Mouse (Mus musculus) cortical plate, adult 2 months (tissue): Measurements from ENCODE around the gene Thbs3. TPM values are rescaled to one million over a fixed set of nuclear protein-coding genes. Genes with fewer than 3 reads are reported as not detected.
A peak's percentile ranks its signal among the peaks of the same experiment; 100 is the strongest.

ENCODE experiments used
- H3K27ac ChIP-seq: fragments of 200-500 bp; 2 replicates; pipeline ENCODE4 v1.5.1; 2012; ENCODE audit warnings: low read length, control low read depth, inconsistent platforms; ENCODE audit not compliant: insufficient read depth
- H3K4me1 ChIP-seq: fragments of 200-500 bp; 2 replicates; pipeline ENCODE4 v1.6.1; 2011; ENCODE audit warnings: low read length; ENCODE audit not compliant: control insufficient read depth, insufficient read depth
- H3K4me3 ChIP-seq: fragments of 200-500 bp; 2 replicates; pipeline ENCODE4 v1.5.1; 2011; ENCODE audit warnings: mild to moderate bottlenecking, low read length, control low read depth; ENCODE audit not compliant: insufficient read depth
- CTCF ChIP-seq: fragments of 200-500 bp; IDR thresholded peaks from 2 replicates; pipeline ENCODE4 v1.5.1; 2011; ENCODE audit warnings: mild to moderate bottlenecking, control low read depth, low read length; ENCODE audit not compliant: insufficient read depth; ENCODE audit errors: extremely low read depth
- POLR2A ChIP-seq: fragments of 200-500 bp; IDR thresholded peaks from 2 replicates; pipeline ENCODE4 v1.6.1; 2011; ENCODE audit warnings: mild to moderate bottlenecking, low read length, control low read depth; ENCODE audit not compliant: insufficient read depth; ENCODE audit errors: extremely low read depth
- polyA plus RNA-seq: library from polyadenylated mRNA; depleted of rRNA; stranded (reverse); fragments of >200 nt; gene quantifications from 2 replicates; pipeline ENCODE4 v1.2.3, GENCODE M21; 2012

Thbs3 gene
- polyA plus RNA-seq, 1 experiment = 68.9 TPM

- 0 out of 2 replicates have a peak, but pooled peaks have one; percentile 7 for TF ChIP-seq CTCF
- no peak for TF ChIP-seq POLR2A
- no peak overlapping the region for H3K27ac ChIP-seq
- H3K4me1 ChIP-seq = no peaks in the 10 kb centered on the region
- no peak overlapping the region for H3K4me3 ChIP-seq
These were observed 21.1 kb upstream of the Thbs3 start for GRCm38 (mm10) chr3:89193853-89194252.

DNA sequence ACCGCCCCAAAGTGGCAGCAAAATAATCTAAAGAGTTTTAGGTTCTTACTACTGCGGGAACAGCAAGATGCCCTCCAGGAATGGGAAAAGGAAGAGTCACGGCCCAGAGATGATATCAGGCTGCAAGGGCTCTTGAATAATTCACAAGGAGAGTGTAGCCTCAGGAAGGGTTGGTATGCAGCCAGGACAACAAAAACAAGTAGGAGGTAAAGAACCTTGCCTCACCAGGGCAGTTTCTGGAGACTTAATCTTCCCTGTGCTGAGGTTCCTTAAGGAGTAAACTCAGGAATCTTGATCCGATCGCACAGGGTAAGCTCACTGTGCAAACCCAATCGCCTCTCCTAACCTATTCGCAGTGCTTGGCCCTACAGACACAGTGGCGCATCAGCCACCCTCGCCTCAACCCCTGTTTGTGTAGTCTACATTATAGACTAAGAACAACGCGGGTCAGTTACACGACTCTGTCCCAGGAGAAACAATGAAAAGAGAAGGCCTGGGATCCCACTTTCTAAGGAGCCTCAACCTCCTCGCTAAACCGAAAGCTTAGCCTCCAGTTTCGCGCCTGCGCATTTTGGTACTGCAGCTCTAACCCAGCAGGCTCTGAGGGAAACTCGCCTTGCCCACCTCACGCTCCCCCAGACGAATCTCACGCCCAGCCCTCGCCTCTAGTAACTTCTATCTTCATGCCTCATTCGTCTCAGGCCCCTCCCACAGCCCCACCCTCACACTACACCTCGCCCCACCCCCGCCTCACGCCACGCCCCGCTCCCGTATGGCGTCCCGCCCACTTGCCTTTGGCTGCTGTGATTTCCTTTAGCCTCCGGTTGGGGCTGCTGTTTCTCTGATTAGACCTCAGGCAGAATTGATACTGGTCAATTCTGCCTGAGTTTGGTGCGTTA lies 18.8 kb upstream of the Thbs3 start:
- Histone ChIP-seq H3K27ac (no peak overlapping the region), H3K4me3 (peak overlapping the region; percentile 40), H3K4me1 (no peaks in the 10 kb centered on the region)
- TF ChIP-seq CTCF (peak; percentile 61), POLR2A (peak; percentile 84)

DNA sequence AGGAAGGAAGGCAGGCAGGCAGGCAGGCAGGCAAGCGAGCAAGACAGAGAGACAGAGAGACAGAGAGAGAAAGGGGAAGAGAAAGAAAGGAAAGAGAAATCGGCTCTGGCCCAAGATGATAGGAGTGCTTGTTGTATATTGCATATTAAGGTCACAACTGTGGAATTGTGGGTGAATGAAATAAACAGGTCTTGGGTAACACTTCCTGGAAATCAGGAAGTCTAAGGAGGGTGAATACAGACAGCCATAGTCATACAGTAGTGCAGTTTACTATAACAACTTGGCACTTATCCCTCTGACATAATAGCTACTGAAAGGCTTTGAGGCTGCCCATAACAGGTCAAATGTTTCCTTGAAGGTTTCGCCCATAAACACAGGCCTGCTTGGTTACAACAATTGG lies 15.1 kb upstream of the Thbs3 start:
- H3K4me3 ChIP-seq = no peak overlapping the region
- no peaks in the 10 kb centered on the region for H3K4me1 ChIP-seq
- no peak overlapping the region for H3K27ac ChIP-seq
- no peak for TF ChIP-seq CTCF

DNA sequence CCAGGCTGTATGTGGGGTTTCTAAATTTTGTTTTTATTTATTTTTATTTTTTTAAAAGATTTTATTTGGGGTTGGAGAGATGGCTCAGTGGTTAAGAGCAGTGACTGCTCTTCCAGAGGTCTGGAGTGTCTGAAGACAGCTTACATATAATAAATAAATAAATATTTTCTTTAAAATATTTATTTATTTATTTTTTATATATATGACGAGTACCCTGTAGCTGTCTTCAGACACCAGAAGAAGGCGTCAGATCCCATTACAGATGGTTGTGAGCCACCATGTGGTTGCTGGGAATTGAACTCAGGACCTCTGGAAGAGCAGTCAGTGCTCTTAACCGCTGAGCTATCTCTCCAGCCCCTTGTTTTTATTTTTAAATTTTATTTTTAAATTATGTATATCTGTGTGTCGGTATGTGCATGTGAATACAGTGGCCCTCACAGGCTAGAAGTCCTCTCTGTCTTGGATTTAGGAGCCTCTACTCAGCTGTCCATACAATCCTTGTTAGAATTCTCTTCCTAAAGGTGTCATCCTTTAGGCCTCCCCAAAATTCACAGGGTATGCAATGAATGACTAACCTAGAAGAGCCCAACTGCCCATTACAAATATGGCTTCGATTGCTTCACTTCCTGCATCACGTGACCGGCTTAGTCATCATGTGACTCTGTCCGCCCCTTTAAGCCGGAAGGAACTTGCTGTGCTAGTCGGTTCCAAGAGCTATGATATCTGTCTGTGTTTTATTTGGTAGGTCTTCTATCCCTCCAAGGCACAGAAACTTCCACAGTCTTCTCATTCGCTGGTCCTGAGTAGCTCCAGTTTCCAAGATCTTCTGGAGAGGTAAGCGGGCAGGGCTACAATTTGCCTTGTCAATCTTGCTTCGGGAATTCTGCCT lies 12.5 kb upstream of the Thbs3 start, which contains the start of gene Gba:
Gba (plus strand) TSS at position 676 of the 889 bp plus-strand sequence.
- H3K27ac ChIP-seq = no peak within 1 kb of the TSS
- no peaks in the 10 kb centered on the region for H3K4me1 ChIP-seq
- H3K4me3 ChIP-seq = peak within 1 kb of the TSS; percentile 44
- no peak for TF ChIP-seq CTCF
- TF ChIP-seq POLR2A = peak; percentile 64

- Histone ChIP-seq H3K27ac (no peak overlapping the region), H3K4me1 (no peaks in the 10 kb centered on the region), H3K4me3 (peak overlapping the region; percentile 44)
- no peak for TF ChIP-seq POLR2A
- no peak for TF ChIP-seq CTCF
These were observed 11.9 kb upstream of the Thbs3 start for GRCm38 (mm10) chr3:89203142-89203514.

GRCm38 (mm10) chr3:89206079-89206478 lies 8.9 kb upstream of the Thbs3 start:
- H3K4me1 ChIP-seq = no peaks in the 10 kb centered on the region
- no peak for TF ChIP-seq POLR2A
- TF ChIP-seq CTCF = no peak
- H3K4me3 ChIP-seq = no peak overlapping the region
- H3K27ac ChIP-seq = no peak overlapping the region

DNA sequence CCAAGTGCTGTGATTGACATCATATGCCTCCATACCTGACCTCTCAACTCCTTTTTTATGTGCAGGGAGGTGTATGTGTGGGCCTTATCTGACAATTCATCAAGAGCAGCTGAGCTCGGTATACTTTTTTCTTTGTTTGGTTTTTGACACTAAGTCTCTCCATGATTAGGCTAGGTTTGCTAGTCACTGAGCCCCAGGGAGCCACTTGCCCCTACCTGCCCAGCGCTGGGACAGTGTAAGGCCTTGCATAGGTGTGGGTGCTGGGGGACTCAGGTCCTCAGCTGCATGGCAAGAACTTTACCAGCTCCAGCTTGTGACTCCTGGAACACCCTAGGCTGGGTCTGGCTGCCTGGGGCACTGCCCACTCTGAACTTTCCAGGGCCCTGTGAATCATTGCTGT lies 8.3 kb upstream of the Thbs3 start:
- no peak overlapping the region for H3K4me3 ChIP-seq
- no peaks in the 10 kb centered on the region for H3K4me1 ChIP-seq
- TF ChIP-seq CTCF = no peak
- H3K27ac ChIP-seq = no peak overlapping the region

DNA sequence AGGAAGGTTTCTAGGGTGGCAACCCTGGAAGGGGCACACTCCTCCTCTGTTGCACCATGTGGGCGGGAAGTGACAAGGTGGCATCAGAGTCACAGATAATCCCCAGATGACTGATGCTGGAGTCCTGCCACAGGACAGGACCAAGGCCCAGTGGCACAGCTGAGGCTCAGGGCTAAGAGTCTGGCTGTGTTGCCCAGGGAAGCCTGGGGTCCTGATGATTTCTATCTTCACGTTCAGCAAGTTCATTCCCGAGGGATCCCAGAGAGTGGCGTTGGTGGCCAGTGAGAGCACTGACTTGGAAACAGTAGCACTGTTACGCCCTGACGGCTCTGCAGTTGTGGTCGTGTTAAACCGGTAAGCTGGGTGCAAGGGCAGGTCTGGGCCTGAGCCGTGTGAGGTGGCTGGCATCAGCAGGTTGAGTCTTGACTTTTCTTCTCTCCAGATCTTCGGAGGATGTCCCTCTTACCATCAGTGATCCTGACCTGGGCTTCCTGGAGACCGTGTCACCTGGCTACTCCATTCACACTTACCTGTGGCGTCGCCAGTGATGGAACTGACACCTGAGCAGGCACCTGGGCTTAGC lies 6.8 kb upstream of the Thbs3 start:
- no peak overlapping the region for H3K4me3 ChIP-seq
- no peak overlapping the region for H3K27ac ChIP-seq
- H3K4me1 ChIP-seq = 0 out of 2 replicates have a peak, but pooled peaks cover 2% of the 10 kb centered on the region
- TF ChIP-seq POLR2A (0 out of 2 replicates have a peak, but pooled peaks have one; percentile 7), CTCF (no peak)

GRCm38 (mm10) chr3:89208736-89209135 lies 6.2 kb upstream of the Thbs3 start:
- TF ChIP-seq POLR2A (peak; percentile 3; the same call in 1 of the 2 replicates), CTCF (no peak)
- H3K4me3 ChIP-seq = no peak overlapping the region
- 0 out of 2 replicates have a peak, but pooled peaks cover 2% of the 10 kb centered on the region for H3K4me1 ChIP-seq
- no peak overlapping the region for H3K27ac ChIP-seq
